Mouse (Mus musculus): ENCODE data around the gene Rtl8c.

- TF ChIP-seq CTCF (IDR thresholded peaks at IDR 0.05; ENCODE audit: low read depth) (no peak), EP300 (IDR thresholded peaks at IDR 0.05; ENCODE audit: low read depth) (no peak)
These were observed 436 bp downstream of the Rtl8c start for GRCm38 (mm10) chrX:53608122-53608813.

Data from heart, postnatal 0 days (tissue).